Mouse (Mus musculus) kidney, postnatal 4 days (tissue): ENCODE measurements around the gene Birc5.
A peak's percentile ranks its signal among the peaks of the same experiment; 100 is the strongest.
"Not testable (repeated sequence)": the region's sequence is repeated elsewhere in the genome, so short reads cannot be mapped to it uniquely, and the experiment has no call there.

Experiments
- DNase-seq, 2 experiments: peaks; one replicate each; pipeline ENCODE4 v3.0.0; 2021; ENCODE audit warnings: mixed read lengths in 2 of 2

Birc5 gene

DNA sequence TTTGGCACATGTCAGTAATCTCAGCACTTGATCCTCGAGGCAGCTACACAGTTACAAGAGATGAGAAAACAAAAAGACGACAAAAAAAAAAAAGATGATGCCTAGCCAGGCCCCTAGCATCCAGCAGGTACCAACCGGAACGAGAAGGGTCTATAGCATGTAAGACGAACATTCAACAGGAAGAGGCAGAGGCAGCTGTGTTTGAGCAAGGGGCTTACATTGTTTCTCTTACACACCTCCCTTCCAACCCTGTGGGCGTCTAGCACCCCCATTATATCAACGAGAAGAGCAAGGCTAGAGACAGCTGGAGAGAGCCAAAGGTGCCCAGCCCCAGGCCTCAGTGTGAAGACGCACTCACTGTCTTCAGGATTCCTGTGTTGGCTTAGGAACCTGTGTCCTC is 22.1 kb upstream of the Birc5 start:
- DNase-seq, result no peak

DNA sequence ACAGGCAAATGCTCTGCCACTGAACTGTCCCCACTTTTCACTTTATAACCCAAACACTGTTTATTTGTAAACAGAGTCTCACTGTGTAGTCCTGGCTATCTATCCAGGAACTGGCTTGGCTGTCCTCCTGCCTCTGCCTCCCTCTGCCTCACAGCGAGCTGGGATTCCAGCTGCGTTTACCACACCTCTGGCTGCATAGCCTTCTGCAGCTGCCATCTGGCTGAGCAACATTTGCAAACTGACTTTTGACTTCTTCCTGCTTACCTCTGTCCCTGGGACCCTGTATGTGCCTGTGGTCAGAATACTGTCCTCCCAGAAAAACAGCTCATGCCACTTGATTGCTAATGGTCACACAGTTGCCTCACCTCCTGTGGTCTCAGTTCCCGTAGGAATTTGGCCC is 21.7 kb upstream of the Birc5 start:
- DNase-seq, result no peak

DNA sequence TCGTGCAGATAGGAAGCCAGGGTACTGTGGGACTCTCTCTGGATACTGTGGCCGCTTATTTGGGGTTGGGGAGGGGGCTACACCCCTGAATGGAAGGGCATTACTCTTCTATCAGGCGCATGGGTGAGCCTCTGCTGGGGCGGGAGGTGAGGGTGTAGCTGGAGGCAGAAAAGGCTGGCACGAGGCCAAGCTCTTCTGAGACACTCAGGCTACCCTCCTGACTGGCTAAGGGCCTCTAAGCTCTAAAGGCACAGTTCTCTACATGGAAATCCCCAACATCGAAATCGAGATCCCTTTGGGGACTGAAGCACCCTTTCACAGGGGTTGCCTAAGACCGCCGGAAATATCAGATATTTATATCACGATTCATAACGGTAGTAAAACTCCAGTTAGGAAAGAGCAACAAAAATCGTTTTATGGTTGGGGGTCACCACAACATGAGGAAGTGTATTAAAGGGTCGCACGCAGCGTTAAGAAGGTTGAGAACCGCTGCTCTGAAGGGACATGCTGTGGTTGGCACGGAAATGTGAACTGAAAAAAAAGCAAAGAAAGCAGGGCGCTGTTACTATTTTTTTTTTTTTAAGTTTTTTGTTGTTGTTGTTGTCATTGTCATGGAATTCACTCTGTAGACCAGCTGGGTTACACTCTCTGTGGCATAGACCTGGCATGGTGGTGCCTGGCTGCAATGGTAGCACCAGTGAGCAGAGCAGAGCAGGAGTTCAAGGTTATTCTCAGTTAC is 20.7 kb upstream of the Birc5 start:
- peak; percentile 60 to 76 for DNase-seq

DNA sequence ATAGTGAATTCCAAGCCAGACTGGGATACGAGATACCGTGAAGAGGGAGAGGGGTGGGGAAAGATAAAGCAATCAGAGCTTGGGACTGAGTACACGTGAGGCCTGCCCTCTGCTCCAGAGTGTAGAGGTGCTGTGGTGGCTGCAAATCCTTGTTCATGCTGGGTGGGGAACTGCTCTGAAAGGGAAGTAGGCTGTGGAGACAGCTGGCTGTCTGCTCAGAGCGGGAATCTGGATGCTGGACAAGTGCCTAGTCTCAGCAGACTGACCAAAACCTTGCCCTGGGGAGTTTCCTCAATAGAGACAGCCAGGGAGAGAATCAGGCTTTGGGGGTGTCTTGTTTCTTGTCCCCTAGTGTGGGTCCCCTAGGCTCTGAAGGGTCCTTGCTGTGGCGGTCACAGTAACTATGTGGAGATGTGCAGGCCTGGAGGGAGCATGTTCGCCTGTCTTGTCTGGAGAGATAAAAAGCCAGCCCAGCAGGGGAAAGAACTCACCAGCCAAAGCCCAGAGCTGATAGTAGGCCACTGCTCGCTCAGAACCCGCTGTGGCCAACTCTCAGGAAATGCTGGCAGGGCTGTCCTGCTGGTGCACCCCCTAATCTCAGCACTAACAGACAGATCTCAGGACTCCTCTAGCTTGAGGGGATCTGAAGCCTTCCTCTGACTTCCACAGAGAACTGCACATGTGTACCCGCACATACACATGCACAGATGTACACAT is 20.0 kb upstream of the Birc5 start:
- peak; percentile 50 to 66 for DNase-seq

DNA sequence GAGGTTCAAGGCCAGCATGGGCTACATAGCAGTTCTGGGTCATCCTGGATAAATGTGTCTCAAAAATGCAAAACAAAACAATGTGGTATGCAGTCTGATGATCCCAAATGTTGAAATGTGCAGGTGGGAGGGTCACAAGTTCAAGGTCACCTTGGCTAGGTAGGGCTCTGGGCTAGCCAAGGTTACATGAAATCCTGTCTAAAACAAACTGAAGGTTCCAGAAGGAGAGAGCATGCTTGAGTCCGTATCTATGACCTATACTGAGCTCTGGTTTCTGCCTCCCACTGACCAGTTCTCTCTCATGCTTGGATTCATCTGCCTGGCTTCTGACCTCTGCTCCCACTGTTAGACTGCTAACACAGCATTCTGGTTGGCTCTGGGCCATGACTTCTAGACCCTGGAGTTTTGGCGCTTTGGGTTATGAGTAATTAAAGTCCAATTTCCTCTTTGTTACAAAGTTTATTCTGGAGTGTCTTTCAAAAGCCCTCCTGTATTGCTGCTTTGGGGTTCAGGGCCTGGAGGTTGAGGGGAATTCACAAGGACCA is 19.3 kb upstream of the Birc5 start:
- DNase-seq, result peak; percentile 76 to 85

DNA sequence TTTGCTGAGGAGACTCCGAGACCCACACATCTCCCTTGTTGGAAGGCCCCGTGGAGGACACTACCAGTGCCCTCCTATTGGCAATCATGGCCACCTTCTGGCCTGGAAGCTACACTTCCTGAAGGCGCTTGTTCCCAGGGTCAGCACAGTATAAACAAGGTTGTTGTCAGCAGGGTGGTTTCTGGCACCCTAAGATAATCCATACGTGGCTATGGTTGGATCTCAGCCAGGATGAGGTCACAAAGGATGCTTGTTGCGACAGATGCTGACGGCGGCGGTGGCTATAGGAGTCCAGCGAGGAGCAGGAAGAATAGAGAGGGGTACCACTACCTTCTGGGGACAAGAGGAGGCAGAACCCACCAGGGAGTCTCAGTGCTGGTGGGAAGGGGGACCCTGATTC is 18.6 kb upstream of the Birc5 start:
- DNase-seq, result no peak

DNA sequence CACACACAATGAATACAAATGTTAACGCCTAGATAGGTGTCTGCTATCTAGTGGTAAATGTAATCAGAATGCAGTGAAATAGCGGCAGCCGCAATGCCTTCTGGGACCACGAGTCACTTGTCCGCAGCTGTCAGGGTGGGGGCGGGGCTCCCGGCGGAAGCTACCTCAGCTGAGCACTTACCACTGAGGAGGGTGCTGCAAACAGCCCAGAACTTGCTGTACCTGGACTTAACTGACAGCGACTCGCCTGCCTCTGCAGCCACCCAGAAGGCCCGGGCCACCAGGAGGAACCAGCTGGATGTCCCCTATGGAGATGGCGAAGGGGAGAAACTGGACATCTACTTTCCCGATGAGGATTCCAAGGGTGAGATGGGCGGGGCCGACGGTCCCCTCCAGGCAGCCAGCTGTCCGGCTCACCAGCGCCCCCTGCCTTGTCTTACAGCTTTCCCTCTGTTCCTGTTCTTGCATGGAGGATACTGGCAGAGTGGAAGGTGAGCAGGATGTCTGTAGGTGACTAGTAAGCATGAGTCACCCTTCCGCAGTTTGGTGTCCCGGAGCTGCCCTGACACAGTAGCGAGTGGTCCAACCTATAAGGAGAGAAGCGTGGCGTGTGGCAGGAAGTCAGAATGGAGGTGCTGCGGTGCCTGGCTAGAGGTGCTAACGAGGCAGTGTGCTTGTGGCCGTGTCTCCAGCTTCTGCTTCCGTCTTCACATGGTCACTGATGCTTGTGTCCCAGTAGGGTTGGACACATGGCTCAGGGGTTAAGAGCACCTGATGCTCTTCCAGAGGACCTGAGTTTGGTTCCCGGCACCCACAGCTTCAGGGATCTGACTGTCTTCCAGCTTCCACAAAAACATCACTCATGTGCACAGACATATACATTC is 16.7 kb upstream of the Birc5 start:
- peak; percentile 86 to 90 for DNase-seq

DNA sequence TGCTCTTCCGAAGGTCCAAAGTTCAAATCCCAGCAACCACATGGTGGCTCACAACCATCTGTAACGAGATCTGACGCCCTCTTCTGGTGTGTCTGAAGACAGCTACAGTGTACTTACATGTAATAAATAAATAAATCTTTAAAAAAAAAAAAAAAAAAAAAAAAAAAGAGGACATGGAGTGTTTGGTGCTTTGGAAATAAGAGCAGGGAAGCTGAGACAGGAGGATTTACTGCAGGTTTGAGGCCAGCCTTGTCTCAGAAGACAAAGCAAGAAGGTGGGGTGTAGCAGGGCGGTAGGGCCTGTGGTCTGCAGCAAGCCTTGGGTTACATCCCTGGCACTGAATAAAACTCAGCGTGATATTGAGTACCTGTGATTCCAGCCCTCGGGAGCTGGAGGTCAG is 15.5 kb upstream of the Birc5 start:
- not testable (repeated sequence) for DNase-seq

DNA sequence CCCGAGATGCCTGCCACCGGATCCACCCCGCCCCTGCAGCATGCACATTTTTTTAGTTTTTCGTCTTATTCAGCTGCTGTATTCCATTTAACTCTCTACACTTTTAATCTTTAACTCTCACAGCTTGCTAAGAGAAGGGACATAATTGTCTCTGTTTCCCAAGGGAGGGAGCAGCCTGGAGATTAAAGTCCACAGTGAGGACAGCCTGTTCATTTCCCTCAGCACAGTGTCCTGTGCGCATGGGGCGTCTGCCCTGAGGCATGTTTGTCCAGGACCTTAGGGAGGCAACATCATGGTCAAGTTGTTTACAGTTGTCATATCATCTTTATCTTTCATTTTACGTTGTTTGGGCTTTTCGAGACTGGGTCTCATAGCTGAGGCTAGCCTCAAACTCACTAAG is 15.0 kb upstream of the Birc5 start:
- peak in 1 of 2 experiments; percentile 44 for DNase-seq

DNA sequence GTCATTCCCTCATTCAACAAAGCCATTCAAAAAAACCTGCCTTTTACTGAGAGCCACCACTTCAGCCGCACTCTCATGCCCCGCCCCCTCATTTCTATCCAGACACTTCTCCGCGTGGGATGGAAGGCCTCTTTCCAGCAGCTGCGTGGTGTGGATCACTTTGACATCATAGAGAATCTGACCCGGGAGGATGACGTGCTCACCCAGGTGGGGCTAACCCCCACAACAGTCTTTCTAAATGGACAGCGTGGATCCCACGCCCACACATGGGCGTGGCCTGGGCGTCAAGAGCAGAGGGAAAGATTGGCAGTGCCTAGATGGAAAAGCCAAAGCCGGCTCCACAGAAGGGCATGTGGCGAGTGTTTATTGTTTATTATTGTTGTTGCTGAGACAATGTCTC is 12.7 kb upstream of the Birc5 start:
- DNase-seq, result peak; percentile 50 to 67

DNA sequence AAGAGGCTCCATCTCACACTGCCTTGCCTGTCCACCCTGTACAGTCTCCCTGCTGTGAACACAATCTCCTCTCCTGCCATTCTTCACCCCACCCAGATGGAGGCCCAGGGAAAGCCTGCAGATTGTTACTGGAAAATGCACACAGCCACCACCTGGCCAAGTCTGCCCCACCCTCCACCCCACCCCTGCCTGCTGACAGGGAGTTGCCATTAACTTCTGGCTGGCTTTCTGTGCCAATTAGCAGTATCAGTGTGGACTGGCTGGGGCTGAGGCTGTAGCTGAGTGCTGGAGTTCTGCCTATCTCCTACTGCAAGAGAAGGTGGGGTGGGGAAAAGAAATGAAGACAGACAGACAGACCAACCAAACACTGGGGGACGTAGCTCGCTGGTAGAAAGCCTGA is 10.5 kb upstream of the Birc5 start:
- DNase-seq, result peak in 1 of 2 experiments; percentile 46

DNA sequence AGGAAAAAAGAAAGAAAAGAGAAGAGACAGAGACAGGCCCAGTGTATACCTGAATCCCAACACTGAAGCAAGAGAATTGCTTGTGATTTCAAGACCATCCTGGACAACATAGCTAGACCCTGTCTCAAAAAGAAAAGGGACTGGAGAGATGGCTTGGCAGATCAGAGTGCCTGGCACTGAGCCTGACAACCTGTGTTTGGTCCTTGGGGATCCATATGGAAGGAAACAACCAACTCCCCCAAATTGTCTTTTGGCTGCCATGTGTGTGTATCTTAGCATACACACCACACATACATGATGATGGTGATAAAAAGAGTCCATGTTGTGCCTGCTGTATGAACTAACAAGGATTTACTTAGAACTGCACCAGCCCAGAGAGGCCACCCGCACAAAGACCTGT is 10.0 kb upstream of the Birc5 start:
- no peak for DNase-seq

DNA sequence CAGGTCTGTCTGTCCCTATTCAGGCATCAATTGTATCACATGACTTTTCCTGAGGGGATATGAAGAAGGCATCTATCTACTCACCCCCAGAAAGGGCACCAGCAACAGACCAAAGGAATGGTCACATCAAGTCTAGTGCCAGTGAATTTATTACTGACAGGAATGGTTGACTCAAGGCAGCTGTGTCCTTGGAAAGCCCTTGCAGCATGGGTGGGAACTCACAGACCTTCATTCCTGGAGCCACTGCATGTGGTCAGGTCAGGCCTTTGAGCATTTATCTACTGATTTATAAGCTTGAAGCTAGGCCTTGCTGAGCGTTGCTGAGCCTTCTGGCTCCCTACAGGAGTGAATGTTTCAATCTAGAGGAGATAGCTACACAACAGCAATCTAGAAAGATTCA is 8.1 kb upstream of the Birc5 start:
- DNase-seq, result no peak

DNA sequence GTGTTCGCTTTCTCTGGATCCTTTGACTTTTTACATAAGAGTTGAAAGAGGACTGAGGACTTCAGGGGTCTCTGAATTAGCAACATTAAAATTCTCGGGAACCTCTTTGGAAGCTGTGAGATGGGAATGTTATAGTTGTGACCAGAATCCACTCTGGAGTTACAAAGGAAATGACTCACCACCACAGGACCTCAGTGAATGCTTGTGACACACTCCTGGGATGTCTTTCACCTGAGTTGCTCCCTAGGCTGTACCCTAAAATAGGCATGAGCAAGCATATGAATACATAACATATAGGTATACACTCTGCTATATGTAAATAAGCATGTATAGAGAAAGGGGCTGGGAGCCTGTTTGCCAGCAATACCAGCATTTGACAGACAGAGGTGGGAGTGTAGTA is 5.6 kb upstream of the Birc5 start:
- DNase-seq, result no peak

DNA sequence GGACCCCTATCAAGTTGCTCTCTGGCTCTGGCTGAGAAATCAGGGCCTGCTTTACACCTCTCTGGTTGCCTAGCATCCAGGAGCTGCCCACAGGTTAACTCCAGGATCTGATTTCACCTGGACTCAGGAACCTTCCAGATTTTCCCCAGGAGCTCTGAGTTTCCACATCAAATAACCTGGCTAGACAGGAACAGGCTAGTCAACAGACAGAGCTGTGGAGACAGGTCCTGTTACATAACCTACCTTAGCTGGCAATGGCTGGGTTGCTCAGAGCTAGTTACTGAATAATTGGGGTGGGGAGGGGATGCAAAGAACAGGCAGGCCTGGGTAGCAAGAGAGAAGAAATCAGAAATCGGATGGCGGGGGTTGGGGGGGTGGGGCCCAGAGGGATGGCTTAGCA is 4.1 kb upstream of the Birc5 start:
- DNase-seq, result no peak

DNA sequence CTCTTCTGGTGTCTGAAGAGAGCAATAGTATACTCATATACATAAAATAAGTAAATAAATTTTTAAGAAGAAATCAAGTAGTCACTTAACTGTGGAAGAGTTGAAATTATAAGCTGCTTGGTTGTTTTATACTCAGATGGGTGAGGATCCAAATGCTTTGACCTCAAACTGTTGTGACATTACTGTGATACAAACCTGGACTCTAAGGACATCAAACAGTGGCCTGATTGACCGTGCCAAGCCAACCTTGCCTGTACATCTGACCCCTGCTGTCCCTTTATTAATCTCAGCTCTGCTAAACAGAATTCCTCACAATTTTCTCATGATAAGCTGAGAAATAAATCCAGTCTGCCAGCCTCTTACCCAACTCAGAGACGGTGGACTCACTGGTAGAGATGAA is 3.4 kb upstream of the Birc5 start:
- no peak for DNase-seq

DNA sequence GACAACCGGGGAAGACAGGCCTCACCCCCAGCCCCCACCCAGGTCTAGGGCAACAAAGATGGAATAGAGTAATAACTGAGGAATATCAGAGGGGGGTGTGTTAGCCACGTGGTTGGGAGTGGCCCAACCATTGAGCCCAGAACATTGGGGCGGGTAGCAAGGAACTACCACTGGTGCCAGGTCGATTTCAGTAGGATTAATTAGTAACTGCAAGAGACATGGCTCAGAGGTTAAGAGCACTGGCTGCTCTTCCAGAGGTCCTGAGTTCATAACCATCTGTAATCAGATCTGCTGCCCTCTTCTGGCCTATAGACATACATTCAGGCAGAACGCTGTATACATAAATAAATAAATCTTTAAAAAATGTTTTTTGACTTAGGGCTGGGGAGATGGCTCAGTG is 2.4 kb upstream of the Birc5 start:
- peak in 1 of 2 experiments; percentile 38 for DNase-seq

DNA sequence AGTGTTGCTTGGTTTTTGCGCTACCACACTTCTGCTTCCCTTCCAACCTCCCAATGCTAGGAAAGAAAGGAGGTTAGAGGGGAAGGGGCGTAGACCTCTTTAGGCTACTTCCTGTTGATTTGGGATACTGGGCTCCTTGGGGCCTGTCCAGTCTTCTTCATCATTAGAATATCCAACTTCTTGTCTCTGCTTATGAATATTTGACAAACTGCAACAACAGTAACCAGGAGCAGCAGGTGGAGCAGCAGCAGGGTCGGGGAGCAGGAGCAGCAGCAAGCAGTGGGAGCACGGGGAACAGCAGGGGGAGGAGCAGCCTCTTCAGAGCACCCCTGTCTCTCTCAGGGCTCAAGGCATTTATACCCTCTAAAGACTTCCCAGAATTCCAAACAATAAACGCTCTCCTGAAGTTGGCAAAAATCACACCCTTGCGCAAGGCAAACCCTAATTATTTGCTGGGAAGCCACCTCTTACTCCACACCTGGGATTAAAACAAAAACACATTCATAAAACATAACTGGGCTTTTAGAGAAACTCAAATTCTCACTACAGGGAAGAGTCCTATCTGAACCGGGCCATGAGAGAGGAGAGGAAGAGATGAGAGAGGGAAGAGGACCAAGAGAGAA is 1.3 kb upstream of the Birc5 start:
- no peak for DNase-seq

DNA sequence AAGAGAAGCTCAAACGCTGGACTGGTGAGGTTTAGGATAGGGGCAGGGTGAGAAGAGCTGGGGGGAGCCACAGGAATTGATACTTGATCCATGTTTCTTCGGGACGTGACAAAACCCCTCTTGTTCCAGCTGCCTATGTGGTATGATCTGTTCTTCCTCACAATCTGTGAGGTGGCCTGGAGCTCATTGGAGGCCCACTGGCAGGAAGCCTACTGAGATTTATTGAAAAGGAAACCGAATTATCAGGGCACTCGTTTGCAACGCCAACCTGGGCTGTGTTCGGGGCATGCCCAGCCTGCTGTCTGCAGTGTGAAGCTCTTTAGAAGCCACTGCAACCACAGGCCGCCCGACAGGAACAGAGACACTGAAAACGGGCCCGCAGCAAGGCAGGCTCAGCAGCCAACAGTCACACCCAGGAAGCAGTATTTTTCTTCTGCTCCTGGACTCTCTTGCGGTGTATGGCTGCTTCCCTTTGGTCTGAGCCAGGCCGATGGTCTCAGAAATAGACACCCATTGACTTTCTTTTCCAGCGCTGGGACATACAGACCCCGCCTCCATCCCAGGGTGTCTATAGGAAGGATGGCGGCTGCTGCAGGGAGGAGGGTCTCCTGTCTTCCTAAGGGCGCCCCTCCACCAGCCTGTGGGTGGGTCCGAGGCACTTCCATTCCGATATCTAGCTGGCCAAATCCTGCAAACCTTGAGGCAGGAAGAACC is 623 bp upstream of the Birc5 start:
- DNase-seq, result no peak

DNA sequence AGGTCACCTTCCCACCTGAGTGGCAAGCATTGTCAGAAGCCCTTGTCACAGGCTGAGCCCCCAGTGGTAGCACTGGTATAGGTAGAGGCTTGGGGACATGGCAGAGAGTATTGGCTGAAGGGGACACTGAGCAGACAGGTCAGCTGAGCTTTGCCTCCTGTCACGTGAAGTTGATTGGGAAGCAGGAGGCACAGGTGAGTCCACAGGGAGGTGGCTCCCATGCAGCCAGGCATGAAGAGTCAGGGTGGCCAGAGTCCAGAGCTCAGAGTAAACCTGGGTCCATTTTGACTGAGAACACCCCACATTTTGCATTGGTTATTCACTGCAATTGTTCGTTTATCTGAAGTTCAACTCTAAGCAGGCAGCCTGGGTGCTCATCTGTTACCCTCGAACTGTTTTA is 3.8 kb downstream of the Birc5 start:
- DNase-seq, result no peak

DNA sequence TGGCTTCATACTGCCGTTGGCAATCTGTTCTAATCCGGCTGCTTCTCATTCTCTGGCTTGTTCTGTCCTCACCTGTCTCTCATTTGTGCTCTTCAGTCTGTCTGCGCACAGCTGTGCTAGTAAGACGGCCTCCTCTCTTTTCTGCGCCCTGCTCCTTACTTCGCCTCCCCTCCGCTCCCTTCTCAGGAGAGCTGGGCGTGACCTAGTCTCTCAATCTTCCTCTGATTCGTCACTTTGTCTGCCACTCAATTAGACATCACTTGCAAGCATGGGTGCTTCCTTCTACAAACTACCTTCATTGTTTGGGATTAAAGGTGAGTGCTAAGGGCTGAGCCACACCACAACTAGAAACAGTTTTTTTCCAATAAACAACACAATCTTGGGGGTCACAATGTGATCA is 5.2 kb downstream of the Birc5 start:
- no peak for DNase-seq

DNA sequence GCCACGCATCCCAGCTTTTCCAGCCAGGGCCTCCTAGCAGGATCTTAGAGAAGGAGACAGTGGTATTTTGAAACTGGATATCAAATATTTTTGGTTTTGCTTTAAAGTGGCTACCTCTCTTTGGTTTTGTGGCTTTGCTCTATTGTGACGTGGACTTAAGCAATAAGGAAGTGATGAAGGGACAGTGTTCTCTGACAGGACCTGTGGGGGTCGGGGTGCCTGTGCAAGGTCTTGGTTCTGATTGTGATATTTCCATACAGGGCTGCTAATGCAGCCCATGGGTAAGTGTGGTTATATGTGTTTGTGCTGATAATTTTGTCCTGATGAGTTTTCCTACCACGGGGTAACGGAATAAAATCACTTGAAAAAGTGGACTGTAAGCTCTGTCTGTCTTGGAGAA is 6.3 kb downstream of the Birc5 start:
- no peak for DNase-seq
